ENCODE assay signal across 9 mouse cellular contexts in the genomic region with DNA sequence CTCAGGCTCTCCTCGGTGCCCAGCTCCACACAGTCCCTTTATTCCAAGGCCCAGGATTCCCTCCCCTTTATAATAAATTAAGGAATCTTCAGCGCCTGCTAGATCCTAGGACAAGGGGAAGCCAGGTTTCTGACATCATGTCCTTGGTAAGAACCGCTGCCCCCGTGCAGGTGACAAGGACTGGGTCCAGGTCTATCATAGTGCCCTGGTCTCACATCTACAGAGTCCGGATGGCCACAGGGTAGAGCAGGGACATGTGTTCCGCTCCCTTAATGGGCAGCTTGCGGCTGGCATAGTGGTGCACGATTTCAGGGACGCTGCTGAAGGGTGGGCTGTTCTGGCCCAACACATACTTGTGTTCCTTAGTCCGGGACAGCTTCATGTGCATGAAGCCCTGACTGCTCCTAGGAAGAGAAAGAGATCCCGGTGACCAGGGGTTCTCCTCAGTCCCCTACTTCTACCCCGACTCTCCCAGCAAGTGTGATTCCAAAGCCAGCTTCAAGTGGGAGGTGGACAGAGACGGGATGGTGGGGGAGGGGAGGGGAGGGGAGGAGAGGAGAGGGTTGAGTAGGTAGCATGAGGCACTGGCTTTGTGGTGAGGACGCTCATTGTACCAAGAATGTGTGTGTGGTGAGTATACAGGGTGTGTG. TPM values are rescaled to one million over a fixed set of nuclear protein-coding genes. Genes with fewer than 3 reads are reported as not detected.
A peak's percentile ranks its signal among the peaks of the same experiment; 100 is the strongest.
DNase-seq lines count a peak whose midpoint lies in the region; ATAC-seq and TF ChIP-seq lines count a peak whose summit lies in the region.
"Had no signal": no experiment of that assay in that cellular context is flagged by ENCODE, and none has a peak within 500 bp of the region (broad histone marks: within the 10 kb centered on the region; RNA-seq: fewer than 3 reads in every experiment).

No protein-coding gene starts in this region.

- H3K4me2 ChIP-seq in liver, embryonic 14.5 days (ENCODE audit: low read depth), result peak overlapping the region; percentile 80
- peak overlapping the region; percentile 68 for H3K4me2 ChIP-seq in stomach, embryonic 14.5 days (replicated peaks; ENCODE audit: low read depth, low read length)

- H3K9ac ChIP-seq in liver, embryonic 14.5 days (replicated peaks), result peak overlapping the region; percentile 71
- peak overlapping the region; percentile 55 for H3K9ac ChIP-seq in stomach, embryonic 14.5 days (replicated peaks; ENCODE audit: low read depth, low read length)

- TF ChIP-seq CTCF in E14TG2a.4 (conservative IDR thresholded peaks at IDR 0.05; ENCODE audit: low read length), result no peak
- TF ChIP-seq CTCF in liver, embryonic 14.5 days (IDR thresholded peaks at IDR 0.05; ENCODE audit: low read depth), result no peak

- peaks cover 85% of the 10 kb centered on the region for H3K4me1 ChIP-seq in E14TG2a.4 (replicated peaks; ENCODE audit: low read depth, low read length)
- peaks cover 0 to 16% of the 10 kb centered on the region in 2 experiments; a peak in 3 of 4 replicates for H3K4me1 ChIP-seq in liver, embryonic 14.5 days (replicated peaks; ENCODE audit: control insufficient read depth in 2 of 2, insufficient read depth in 2 of 2, low read length in 1 of 2)
- H3K4me1 ChIP-seq in stomach, embryonic 14.5 days (ENCODE audit: control insufficient read depth, insufficient read depth, low read length), result peaks cover 12% of the 10 kb centered on the region; the same call in 1 of the 2 replicates

- H3K4me3 ChIP-seq in E14TG2a.4 (replicated peaks; ENCODE audit: low read length), result peak overlapping the region; percentile 81
- peak overlapping the region; percentile 66 to 79 for H3K4me3 ChIP-seq in liver, embryonic 14.5 days (ENCODE audit: insufficient read depth in 1 of 2, low read depth in 2 of 2, low read length in 2 of 2)
- peak overlapping the region; percentile 51 for H3K4me3 ChIP-seq in stomach, embryonic 14.5 days (ENCODE audit: low read depth, low read length)

- H3K9me3 ChIP-seq in E14TG2a.4 (ENCODE audit: low read length), result no peaks in the 10 kb centered on the region
- no peaks in the 10 kb centered on the region for H3K9me3 ChIP-seq in liver, embryonic 14.5 days (ENCODE audit: control insufficient read depth, low read length)
- H3K9me3 ChIP-seq in stomach, embryonic 14.5 days (ENCODE audit: control insufficient read depth, low read depth, low read length), result no peaks in the 10 kb centered on the region

- TF ChIP-seq EP300 in liver, embryonic 14.5 days (IDR thresholded peaks at IDR 0.05; ENCODE audit: low read depth), result no peak

- peak; percentile 19 for DNase-seq in kidney, adult 9 months
- DNase-seq in kidney, postnatal 14 days, result no peak
- DNase-seq in cerebellum, postnatal 14 days, result peak; percentile 41 to 66
- DNase-seq in heart, postnatal 4 days, result peak; percentile 42
- DNase-seq in liver, embryonic 14.5 days (ENCODE audit: low read depth in 3 of 3, low spot score in 3 of 3), result no peak
- DNase-seq in left cerebral cortex, postnatal 36 days (ENCODE audit: low spot score in 2 of 2), result no peak

- intact Hi-C loops in left cerebral cortex, postnatal 36 days (cut with DNase I), result loop anchor here (2.0 kb wide), 1 partner anchor 20 kb away; a partner anchor contains a TSS

- WGBS in liver, embryonic 14.5 days (ENCODE audit: insufficient replicate concordance), result 25% methylated on average over 14 of the region's 14 CpGs
- 9% methylated on average over 14 of the region's 14 CpGs for WGBS in stomach, embryonic 14.5 days

- peaks cover 17% of the 10 kb centered on the region for H3K27me3 ChIP-seq in E14TG2a.4 (ENCODE audit: insufficient read depth, low read length)
- H3K27me3 ChIP-seq in liver, embryonic 14.5 days (ENCODE audit: control insufficient read depth, insufficient read depth, low read length), result no peaks in the 10 kb centered on the region
- no peaks in the 10 kb centered on the region for H3K27me3 ChIP-seq in stomach, embryonic 14.5 days (ENCODE audit: control insufficient read depth, insufficient read depth, low read length)

- peak overlapping the region; percentile 15 for H3K27ac ChIP-seq in liver, embryonic 14.5 days
- peak overlapping the region; percentile 97 for H3K27ac ChIP-seq in stomach, embryonic 14.5 days (ENCODE audit: low read length)

- ATAC-seq in liver, embryonic 14.5 days (ENCODE audit: insufficient read depth), result peak; percentile 61
- ATAC-seq in stomach, embryonic 14.5 days (ENCODE audit: insufficient number of reproducible peaks, insufficient read depth, low FRiP score, low read depth), result peak; percentile 43

- peaks cover 31% of the 10 kb centered on the region for H3K36me3 ChIP-seq in E14TG2a.4 (ENCODE audit: insufficient read depth, low read length)
- H3K36me3 ChIP-seq in liver, embryonic 14.5 days (replicated peaks; ENCODE audit: control insufficient read depth, insufficient read depth, low read depth), result no peaks in the 10 kb centered on the region; the same call in 1 of the 2 replicates
- peaks cover 5% of the 10 kb centered on the region; the same call in 1 of the 2 replicates for H3K36me3 ChIP-seq in stomach, embryonic 14.5 days (ENCODE audit: control insufficient read depth, insufficient read depth, low read length)

RNA-seq across cellular contexts. Expression of a gene that starts 19.7 kb away (rescaled TPM):
- total RNA-seq in heart, postnatal 4 days (2021), result 10 to 100 TPM; 10.1 to 11.3 TPM
- polyA plus RNA-seq in liver, embryonic 14.5 days (2012; rRNA removed), result 4.4 and 7.1 TPM in 2 replicates
- polyA plus RNA-seq in liver, embryonic 14.5 days (2014; fragmentation: Nextera tagmentation; extraction: Ambion mirVana), result 1.6 and 1.8 TPM in 2 replicates
- 3.8 and 5.2 TPM in 2 replicates for polyA plus RNA-seq in stomach, embryonic 14.5 days (2014; fragmentation: Nextera tagmentation; extraction: Ambion mirVana)
- total RNA-seq in left cerebral cortex, postnatal 36 days (2021), result 10 to 100 TPM; 68.3 to 76.2 TPM

RNA-seq across cellular contexts. Expression of a gene that starts 33.8 kb away (rescaled TPM):
- not detected for total RNA-seq in heart, postnatal 4 days (2021)
- not detected in 2 replicates for polyA plus RNA-seq in liver, embryonic 14.5 days (2012; rRNA removed)
- not detected in 2 replicates for polyA plus RNA-seq in liver, embryonic 14.5 days (2014; fragmentation: Nextera tagmentation; extraction: Ambion mirVana)
- 0.36 and 0.53 TPM in 2 replicates for polyA plus RNA-seq in stomach, embryonic 14.5 days (2014; fragmentation: Nextera tagmentation; extraction: Ambion mirVana)
- total RNA-seq in left cerebral cortex, postnatal 36 days (2021), result under 1 TPM in 1 of 2 experiments, not detected in 1; 0.05 TPM
- total RNA-seq: neutrophil, adult 5-6 weeks had no signal

RNA-seq across cellular contexts. Expression of a gene that starts 35.7 kb away (rescaled TPM):
- total RNA-seq in heart, postnatal 4 days (2021), result not detected
- not detected in 2 replicates for polyA plus RNA-seq in liver, embryonic 14.5 days (2012; rRNA removed)
- not detected in 2 replicates for polyA plus RNA-seq in liver, embryonic 14.5 days (2014; fragmentation: Nextera tagmentation; extraction: Ambion mirVana)
- polyA plus RNA-seq in stomach, embryonic 14.5 days (2014; fragmentation: Nextera tagmentation; extraction: Ambion mirVana), result 3.0 and 3.8 TPM in 2 replicates
- total RNA-seq in left cerebral cortex, postnatal 36 days (2021), result not detected
- total RNA-seq: neutrophil, adult 5-6 weeks had no signal

RNA-seq across cellular contexts. Expression of a gene that starts 50.6 kb away (rescaled TPM):
- total RNA-seq in heart, postnatal 4 days (2021), result under 1 TPM; 0.16 to 0.21 TPM
- polyA plus RNA-seq in liver, embryonic 14.5 days (2012; rRNA removed), result not detected in 2 replicates
- polyA plus RNA-seq in liver, embryonic 14.5 days (2014; fragmentation: Nextera tagmentation; extraction: Ambion mirVana), result not detected in 2 replicates
- 0.17 TPM in 1 of 2 replicates, not detected in the other for polyA plus RNA-seq in stomach, embryonic 14.5 days (2014; fragmentation: Nextera tagmentation; extraction: Ambion mirVana)
- not detected for total RNA-seq in left cerebral cortex, postnatal 36 days (2021)

RNA-seq across cellular contexts. Expression of a gene that starts 51.0 kb away (rescaled TPM):
- under 1 TPM; 0.55 to 0.59 TPM for total RNA-seq in heart, postnatal 4 days (2021)
- 0.01 TPM in 1 of 2 replicates, not detected in the other for polyA plus RNA-seq in liver, embryonic 14.5 days (2012; rRNA removed)
- polyA plus RNA-seq in liver, embryonic 14.5 days (2014; fragmentation: Nextera tagmentation; extraction: Ambion mirVana), result not detected in 2 replicates
- 0.06 and 0.27 TPM in 2 replicates for polyA plus RNA-seq in stomach, embryonic 14.5 days (2014; fragmentation: Nextera tagmentation; extraction: Ambion mirVana)
- not detected for total RNA-seq in left cerebral cortex, postnatal 36 days (2021)
- total RNA-seq: neutrophil, adult 5-6 weeks had no signal

Comparison
In these comparisons a context has a peak if more than half of its experiments do, and no peak if none do; other contexts are left out.
1. DNase-seq: peak in kidney, adult 9 months (single experiment), cerebellum, postnatal 14 days (2 of 2) and heart, postnatal 4 days (single experiment); none in kidney, postnatal 14 days (single experiment), liver, embryonic 14.5 days (0 of 3) and left cerebral cortex, postnatal 36 days (0 of 2).
2. RNA of a gene that starts 19.7 kb away (total RNA-seq): 68.3 to 76.2 TPM in left cerebral cortex, postnatal 36 days; 10.1 to 11.3 TPM in heart, postnatal 4 days; every median in the first group is over 4 times any median in the second.
3. Peak in every context shown above with its lines, with median percentiles within 50 percentile points of each other: H3K4me3 ChIP-seq.